Mouse (Mus musculus) bone marrow, adult 2 months (tissue): ENCODE data around the gene Pcid2. TPM values are rescaled to one million over a fixed set of nuclear protein-coding genes. Genes with fewer than 3 reads are reported as not detected.
A peak's percentile ranks its signal among the peaks of the same experiment; 100 is the strongest.

Source experiments
- H3K27ac ChIP-seq: fragments of 200-500 bp; 2 replicates; pipeline ENCODE4 v1.5.1; 2012; ENCODE audit warnings: low read depth, mild to moderate bottlenecking, control low read depth, inconsistent platforms, low read length; ENCODE audit not compliant: control insufficient read depth, poor library complexity, insufficient read depth
- H3K4me1 ChIP-seq: fragments of 200-500 bp; 2 replicates; pipeline ENCODE4 v1.6.1; 2011; ENCODE audit warnings: low read length; ENCODE audit not compliant: control insufficient read depth, insufficient read depth
- H3K4me3 ChIP-seq: fragments of 200-500 bp; replicated peaks from 2 replicates; pipeline ENCODE3; 2011; ENCODE audit warnings: mild to moderate bottlenecking, low read depth, low read length, control low read depth; ENCODE audit not compliant: control insufficient read depth
- CTCF ChIP-seq: fragments of 200-500 bp; IDR thresholded peaks from 2 replicates; pipeline ENCODE4 v1.5.1; 2011; ENCODE audit warnings: low read length, control low read depth; ENCODE audit not compliant: control insufficient read depth, insufficient read depth
- POLR2A ChIP-seq: fragments of 200-500 bp; IDR thresholded peaks from 2 replicates; pipeline ENCODE4 v1.6.1; 2011; ENCODE audit warnings: low read depth, mild to moderate bottlenecking, control low read depth, low read length, borderline replicate concordance; ENCODE audit not compliant: control insufficient read depth
- WGBS: fragments of 180-500 bp; shearing (Covaris S2); methylation state at CpG from one replicate; pipeline ENCODE4 v1.1.7; 2018; 5-methylcytosine and 5-hydroxymethylcytosine counted together
- polyA plus RNA-seq: library from polyadenylated mRNA; stranded (reverse); fragments of >200 nt; gene quantifications from 2 replicates; pipeline ENCODE4 v1.2.4, GENCODE M21; 2011; ENCODE audit warnings: low replicate concordance; ENCODE audit not compliant: missing spikeins, insufficient read depth, insufficient read length

Pcid2 gene
- polyA plus RNA-seq, 1 experiment = 16.6 TPM

- Histone ChIP-seq H3K4me1 (peaks cover 4% of the 10 kb centered on the region), H3K4me3 (no peak overlapping the region), H3K27ac (no peak overlapping the region)
- no peak for TF ChIP-seq CTCF
- no peak for TF ChIP-seq POLR2A
- WGBS = 92% methylated on average over 11 of the region's 11 CpGs
Observed at GRCm38 (mm10) chr8:13073255-13073654, 32.0 kb downstream of the Pcid2 start.

- H3K27ac ChIP-seq = no peak overlapping the region
- 54% methylated on average over 16 of the region's 16 CpGs for WGBS
- H3K4me1 ChIP-seq = no peaks in the 10 kb centered on the region
- H3K4me3 ChIP-seq = no peak overlapping the region
- TF ChIP-seq POLR2A (no peak), CTCF (no peak)
Observed at GRCm38 (mm10) chr8:13063112-13063511, 42.1 kb downstream of the Pcid2 start.

GRCm38 (mm10) chr8:13060441-13061150 is 44.7 kb downstream of the Pcid2 start, which contains the start of gene Proz:
TSS of gene Proz (plus strand) at chr8:13060914.
- WGBS = 78% methylated on average over 17 of the region's 17 CpGs
- Histone ChIP-seq H3K4me1 (no peaks in the 10 kb centered on the region; the same call in 1 of the 2 replicates), H3K4me3 (no peak within 1 kb of the TSS), H3K27ac (no peak within 1 kb of the TSS)
- TF ChIP-seq POLR2A (no peak), CTCF (no peak)

GRCm38 (mm10) chr8:13057351-13057750 is 47.9 kb downstream of the Pcid2 start:
- TF ChIP-seq CTCF = no peak
- TF ChIP-seq POLR2A = no peak
- WGBS = 75% methylated on average over 4 of the region's 4 CpGs
- Histone ChIP-seq H3K27ac (no peak overlapping the region), H3K4me1 (no peaks in the 10 kb centered on the region; the same call in 1 of the 2 replicates), H3K4me3 (no peak overlapping the region)

- TF ChIP-seq POLR2A (no peak), CTCF (no peak)
- Histone ChIP-seq H3K4me3 (no peak overlapping the region), H3K27ac (no peak overlapping the region), H3K4me1 (no peaks in the 10 kb centered on the region)
- 80% methylated on average over 10 of the region's 10 CpGs for WGBS
Observed at GRCm38 (mm10) chr8:13050550-13050949, 54.7 kb downstream of the Pcid2 start.

GRCm38 (mm10) chr8:13047652-13048051 is 57.6 kb downstream of the Pcid2 start:
- H3K27ac ChIP-seq = no peak overlapping the region
- no peaks in the 10 kb centered on the region for H3K4me1 ChIP-seq
- no peak overlapping the region for H3K4me3 ChIP-seq
- WGBS = 66% methylated on average over 5 of the region's 5 CpGs
- TF ChIP-seq POLR2A = no peak
- TF ChIP-seq CTCF = no peak

- no peak overlapping the region for H3K4me3 ChIP-seq
- 28% methylated on average over 4 of the region's 4 CpGs for WGBS
Observed at GRCm38 (mm10) chr8:13041459-13041858, 63.8 kb downstream of the Pcid2 start.

GRCm38 (mm10) chr8:13039054-13039453 is 66.2 kb downstream of the Pcid2 start:
- no peak overlapping the region for H3K4me3 ChIP-seq
- peak overlapping the region; percentile 17; the same call in 1 of the 2 replicates for H3K27ac ChIP-seq
- TF ChIP-seq POLR2A (no peak), CTCF (no peak)
- 28% methylated on average over 6 of the region's 6 CpGs for WGBS
- H3K4me1 ChIP-seq = peaks cover 9% of the 10 kb centered on the region; the same call in 1 of the 2 replicates

More at GRCm38 (mm10) chr8:13041459-13041858, 63.8 kb downstream of the Pcid2 start:
- Histone ChIP-seq H3K27ac (no peak overlapping the region), H3K4me1 (peaks cover 4% of the 10 kb centered on the region; the same call in 1 of the 2 replicates)
- TF ChIP-seq POLR2A (no peak), CTCF (no peak)

GRCm38 (mm10) chr8:13037569-13037968 is 67.7 kb downstream of the Pcid2 start:
- Histone ChIP-seq H3K4me1 (peaks cover 9% of the 10 kb centered on the region; the same call in 1 of the 2 replicates), H3K27ac (peak overlapping the region; percentile 49), H3K4me3 (no peak overlapping the region)
- WGBS = 61% methylated on average over 5 of the region's 5 CpGs
- no peak for TF ChIP-seq CTCF
- no peak for TF ChIP-seq POLR2A
